ENCODE assay signal across 21 mouse cellular contexts in genomic region chr1:69787379-69787778, GRCm38 (mm10). TPM values are rescaled to one million over a fixed set of nuclear protein-coding genes. Genes with fewer than 3 reads are reported as not detected.
DNase-seq lines count a peak whose midpoint lies in the region; ATAC-seq and TF ChIP-seq lines count a peak whose summit lies in the region.
"Had no signal": no experiment of that assay in that cellular context is flagged by ENCODE, and none has a peak within 500 bp of the region (broad histone marks: within the 10 kb centered on the region; RNA-seq: fewer than 3 reads in every experiment).

No protein-coding gene starts in this region.

- no peaks in the 10 kb centered on the region for H3K4me1 ChIP-seq in heart, embryonic 16.5 days (ENCODE audit: control insufficient read depth, insufficient read depth, low read length)
- no peaks in the 10 kb centered on the region; the same call in 1 of the 2 replicates for H3K4me1 ChIP-seq in embryonic facial prominence, embryonic 10.5 days
- no peaks in the 10 kb centered on the region for H3K4me1 ChIP-seq in liver, postnatal 0 days (ENCODE audit: insufficient read depth)
- H3K4me1 ChIP-seq: limb, embryonic 15.5 days had no signal

- no peaks in the 10 kb centered on the region for H3K9me3 ChIP-seq in heart, embryonic 16.5 days (replicated peaks; ENCODE audit: control insufficient read depth, low read length)
- no peaks in the 10 kb centered on the region for H3K9me3 ChIP-seq in embryonic facial prominence, embryonic 10.5 days
- H3K9me3 ChIP-seq in liver, postnatal 0 days (ENCODE audit: low read length) = no peaks in the 10 kb centered on the region
- H3K9me3 ChIP-seq: limb, embryonic 15.5 days; midbrain, embryonic 15.5 days had no signal

- no peak overlapping the region for H3K9ac ChIP-seq in heart, embryonic 16.5 days (ENCODE audit: low read length)
- no peak overlapping the region for H3K9ac ChIP-seq in liver, postnatal 0 days (replicated peaks)
- H3K9ac ChIP-seq: hindbrain, embryonic 14.5 days; limb, embryonic 15.5 days; midbrain, embryonic 15.5 days had no signal

- no peak overlapping the region for H3K27ac ChIP-seq in heart, embryonic 16.5 days (ENCODE audit: low read length)
- H3K27ac ChIP-seq in embryonic facial prominence, embryonic 10.5 days (replicated peaks) = no peak overlapping the region
- H3K27ac ChIP-seq in liver, postnatal 0 days (ENCODE audit: low read depth) = no peak overlapping the region
- H3K27ac ChIP-seq: hindbrain, embryonic 14.5 days; layer of hippocampus, adult 2 months; limb, embryonic 15.5 days; midbrain, embryonic 15.5 days had no signal

- TF ChIP-seq CTCF in liver, postnatal 0 days (IDR thresholded peaks at IDR 0.05; ENCODE audit: low read depth) = no peak

- H3K27me3 ChIP-seq in heart, embryonic 16.5 days (ENCODE audit: control insufficient read depth, insufficient read depth, low read length) = no peaks in the 10 kb centered on the region
- no peaks in the 10 kb centered on the region for H3K27me3 ChIP-seq in embryonic facial prominence, embryonic 10.5 days (replicated peaks; ENCODE audit: low read depth, poor library complexity, severe bottlenecking)
- no peaks in the 10 kb centered on the region for H3K27me3 ChIP-seq in liver, postnatal 0 days (ENCODE audit: insufficient read depth, low read length)
- H3K27me3 ChIP-seq: limb, embryonic 15.5 days; midbrain, embryonic 15.5 days had no signal

- peak overlapping the region; percentile 22; the same call in 1 of the 2 replicates for H3K4me2 ChIP-seq in heart, embryonic 16.5 days (ENCODE audit: low read depth, low read length)
- peak overlapping the region; percentile 46 for H3K4me2 ChIP-seq in liver, postnatal 0 days (ENCODE audit: low read depth, low read length)
- H3K4me2 ChIP-seq: hindbrain, embryonic 14.5 days; limb, embryonic 15.5 days; midbrain, embryonic 15.5 days had no signal

- DNase-seq in heart, adult 9 months (ENCODE audit: low spot score in 2 of 2) = no peak
- peak; percentile 3 for DNase-seq in ZHBTc4 (ENCODE audit: low read depth, low spot score)
- DNase-seq in embryonic facial prominence, embryonic 10.5 days (ENCODE audit: low spot score) = peak; percentile 11
- DNase-seq in liver, postnatal 0 days = no peak
- no peak for DNase-seq in layer of hippocampus, postnatal 14 days (ENCODE audit: low spot score in 2 of 2)
- no peak for DNase-seq in left cerebral cortex, adult 8-10 months (ENCODE audit: low spot score in 2 of 2)
- DNase-seq: adrenal gland, postnatal 25 days; cerebellum, adult 8-10 months; thymus, postnatal 4 days had no signal

- no peak for ATAC-seq in heart, embryonic 16.5 days (replicated peaks; ENCODE audit: extremely low read depth, insufficient read depth, low FRiP score)
- ATAC-seq in liver, postnatal 0 days = peak; percentile 10; the same call in 1 of the 2 replicates
- ATAC-seq: activated CD4-positive, CD25-positive, alpha-beta regulatory T cell, adult 4 months; forebrain, embryonic 14.5 days; lung, postnatal 0 days; midbrain, embryonic 15.5 days had no signal

- WGBS in heart, embryonic 16.5 days = 40% methylated on average over 12 of the region's 12 CpGs
- 69% methylated on average over 12 of the region's 12 CpGs for WGBS in embryonic facial prominence, embryonic 10.5 days
- 62% methylated on average over 12 of the region's 12 CpGs for whole genome bisulfite sequencing in liver, postnatal 0 days (ENCODE audit: insufficient replicate concordance)

- H3K4me3 ChIP-seq in heart, embryonic 16.5 days (ENCODE audit: low read length) = no peak overlapping the region
- no peak overlapping the region for H3K4me3 ChIP-seq in embryonic facial prominence, embryonic 10.5 days
- no peak overlapping the region for H3K4me3 ChIP-seq in liver, postnatal 0 days (ENCODE audit: low read depth, low read length)
- H3K4me3 ChIP-seq: erythroblast, embryonic 14.5 days; layer of hippocampus, adult 2 months; limb, embryonic 15.5 days; midbrain, embryonic 15.5 days had no signal

- H3K36me3 ChIP-seq in heart, embryonic 16.5 days (ENCODE audit: control insufficient read depth, insufficient read depth) = no peaks in the 10 kb centered on the region
- no peaks in the 10 kb centered on the region for H3K36me3 ChIP-seq in embryonic facial prominence, embryonic 10.5 days (replicated peaks)
- no peaks in the 10 kb centered on the region for H3K36me3 ChIP-seq in liver, postnatal 0 days (replicated peaks; ENCODE audit: insufficient read depth, low read length)
- H3K36me3 ChIP-seq: limb, embryonic 15.5 days; midbrain, embryonic 15.5 days had no signal

- no peak for TF ChIP-seq EP300 in liver, postnatal 0 days (IDR thresholded peaks at IDR 0.05; ENCODE audit: low read depth)

RNA-seq across cellular contexts. Expression of gene Spag16, which starts 39.4 kb away (rescaled TPM):
- polyA plus RNA-seq in heart, embryonic 16.5 days (2015; fragmentation: Nextera tagmentation; extraction: Ambion mirVana) = 0.41 and 0.67 TPM in 2 replicates
- 2.0 and 2.2 TPM in 2 replicates for polyA plus RNA-seq in embryonic facial prominence, embryonic 10.5 days (2016; fragmentation: Nextera tagmentation; extraction: Ambion mirVana)
- polyA plus RNA-seq in liver, postnatal 0 days (2015; fragmentation: Nextera tagmentation; extraction: Ambion mirVana) = not detected in 2 replicates
- 1 to 10 TPM in 1 of 2 experiments, under 1 TPM in 1; 0.83 to 1.9 TPM for total RNA-seq in layer of hippocampus, postnatal 14 days (2021)
- 1 to 10 TPM; 1.3 to 1.7 (median 1.5) TPM for total RNA-seq in left cerebral cortex, adult 8-10 months (2022)
- total RNA-seq: adrenal gland, postnatal 25 days; gastrocnemius, postnatal 4 days; megakaryocyte, adult 5-6 weeks had no signal
- polyA plus RNA-seq: C2C12; erythroblast, embryonic 14.5 days had no signal

Comparison
In these comparisons a context has a peak if more than half of its experiments do, and no peak if none do; other contexts are left out.
1. DNase-seq: peak in ZHBTc4 (single experiment) and embryonic facial prominence, embryonic 10.5 days (single experiment); none in heart, adult 9 months (0 of 2), liver, postnatal 0 days (single experiment), layer of hippocampus, postnatal 14 days (0 of 2) and left cerebral cortex, adult 8-10 months (0 of 2).